Mouse (Mus musculus) kidney, adult 11 months (tissue): Measurements from ENCODE around the gene Eif3g.

Source experiments
- DNase-seq: peaks from one replicate; pipeline ENCODE4 v3.0.0; 2022

Eif3g gene

DNA sequence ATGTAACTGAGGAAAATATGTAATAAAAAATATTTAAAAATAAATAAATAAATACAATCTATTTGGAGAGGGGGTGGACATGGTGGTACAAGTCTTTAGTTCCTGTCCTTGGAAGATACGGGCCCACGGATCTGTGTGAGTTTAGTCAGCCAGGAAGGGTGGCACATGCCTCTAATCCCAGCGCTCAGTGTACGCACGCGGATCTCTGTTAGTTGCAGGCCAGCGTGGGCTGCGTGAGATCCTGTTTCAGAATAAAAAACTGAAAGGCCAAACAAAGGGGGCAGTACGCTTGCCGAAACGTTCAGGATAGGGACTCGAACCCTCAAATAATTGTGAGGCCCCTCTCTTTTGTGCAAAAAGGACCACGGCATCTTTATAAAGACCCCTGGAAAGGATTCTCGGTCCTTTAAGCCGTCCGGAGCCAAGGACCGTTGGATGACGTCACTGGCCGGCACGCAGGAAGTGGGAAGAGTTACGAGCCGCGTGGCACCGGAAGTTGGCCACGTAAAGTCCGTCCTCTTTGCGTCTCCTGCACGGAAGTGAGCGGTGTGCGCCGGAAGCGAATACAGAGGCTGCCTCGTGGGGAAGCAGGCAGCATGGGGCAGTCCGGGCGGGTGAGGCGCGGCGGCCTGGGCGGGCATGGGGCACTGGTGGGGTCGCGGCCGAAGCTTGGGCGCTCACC is 10.6 kb downstream of the Eif3g start, which contains the start of gene Ppan:
TSS of gene Ppan (plus strand) at position 472 of the 682 bp plus-strand sequence.
- peak; percentile 95 for DNase-seq

DNA sequence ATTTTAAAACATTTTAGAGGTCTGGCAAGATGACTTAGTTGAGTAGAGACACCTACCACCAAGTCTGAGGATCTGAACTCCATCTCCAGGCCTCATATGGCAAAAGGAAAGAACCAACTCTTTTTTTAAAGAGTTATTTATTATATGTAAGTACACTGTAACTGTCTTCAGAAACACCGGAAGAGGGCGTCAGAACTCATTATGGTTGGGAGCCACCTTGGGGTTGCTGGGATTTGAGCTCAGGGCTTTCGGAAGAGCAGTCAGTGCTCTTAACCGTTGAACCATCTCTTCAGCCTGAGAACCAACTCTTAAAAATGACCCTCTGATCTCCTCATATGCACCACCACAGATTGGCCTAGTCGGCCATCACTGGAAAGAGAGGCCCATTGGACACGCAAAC is 11.2 kb downstream of the Eif3g start:
- no peak for DNase-seq

DNA sequence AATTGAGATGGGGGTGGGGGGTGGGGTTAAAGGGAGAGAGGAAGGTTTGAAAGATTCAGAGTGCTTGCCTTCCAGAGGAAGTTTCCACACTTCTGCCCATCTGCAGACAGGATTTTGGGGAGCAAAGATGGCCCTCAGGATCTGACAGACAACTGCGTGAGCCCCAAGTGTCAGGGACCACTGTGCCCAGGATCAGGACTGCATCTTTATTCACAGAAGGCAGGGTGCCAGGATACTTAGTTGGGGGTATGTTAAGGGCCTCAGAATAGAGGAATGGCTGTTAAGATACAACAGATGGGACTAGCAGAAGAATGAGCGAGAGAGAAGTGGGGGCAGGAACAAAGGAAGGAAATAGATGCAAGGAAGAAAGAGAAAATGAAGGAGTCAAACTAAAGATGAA is 11.9 kb downstream of the Eif3g start:
- DNase-seq: no peak

GRCm38 (mm10) chr9:20879097-20879792 is 19.2 kb downstream of the Eif3g start, which contains the start of gene Angptl6:
Gene Angptl6, minus strand, starts transcription at chr9:20879727.
- DNase-seq: no peak

- DNase-seq: no peak
Measured at GRCm38 (mm10) chr9:20878710-20879065, 19.7 kb downstream of the Eif3g start.

- DNase-seq: peak; percentile 100
Measured at GRCm38 (mm10) chr9:20878041-20878709, 20.2 kb downstream of the Eif3g start.

DNA sequence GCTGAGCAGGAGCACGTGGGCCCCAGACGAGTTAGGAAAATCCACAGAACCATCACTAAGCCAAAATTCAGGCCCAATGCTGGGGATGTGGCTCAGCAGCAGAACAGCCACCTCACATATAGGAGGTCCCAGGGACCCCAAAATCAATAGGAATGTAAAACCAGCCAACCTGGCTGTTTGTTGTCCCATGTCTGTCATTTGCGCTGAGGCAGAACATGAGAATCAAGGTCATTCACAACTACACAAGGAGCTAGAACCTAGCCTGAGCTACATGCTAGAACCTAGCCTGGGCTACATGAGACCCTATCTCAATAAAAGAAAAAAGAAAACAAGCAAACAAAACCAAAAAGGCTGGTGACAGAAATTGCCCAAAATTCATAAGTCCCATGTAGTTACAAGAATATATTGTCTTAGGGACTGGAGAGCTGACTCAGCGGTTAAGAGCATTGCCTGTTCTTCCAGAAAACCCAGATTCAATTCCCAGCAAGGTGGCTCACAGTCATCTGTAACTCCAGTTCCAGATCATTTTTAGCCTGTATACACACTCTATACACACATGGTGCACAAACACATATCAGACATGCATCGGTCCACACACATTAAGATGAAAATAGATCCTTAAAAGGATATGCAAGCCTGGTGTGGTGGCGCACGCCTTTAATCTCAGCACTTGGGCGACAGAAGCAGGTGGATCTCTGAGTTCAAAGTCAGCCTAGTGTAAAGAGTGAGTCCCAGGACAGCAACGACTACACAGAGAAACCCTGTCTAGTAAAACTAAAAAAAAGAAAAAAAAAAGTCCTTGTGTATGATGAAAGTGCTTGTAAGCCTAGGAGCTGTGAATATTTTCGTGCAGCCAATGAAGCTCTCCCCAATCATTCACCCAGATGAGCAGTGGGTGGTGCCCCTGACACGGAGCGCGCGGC is 21.0 kb downstream of the Eif3g start:
- no peak for DNase-seq

GRCm38 (mm10) chr9:20876318-20877117 is 21.9 kb downstream of the Eif3g start:
- DNase-seq: no peak

DNA sequence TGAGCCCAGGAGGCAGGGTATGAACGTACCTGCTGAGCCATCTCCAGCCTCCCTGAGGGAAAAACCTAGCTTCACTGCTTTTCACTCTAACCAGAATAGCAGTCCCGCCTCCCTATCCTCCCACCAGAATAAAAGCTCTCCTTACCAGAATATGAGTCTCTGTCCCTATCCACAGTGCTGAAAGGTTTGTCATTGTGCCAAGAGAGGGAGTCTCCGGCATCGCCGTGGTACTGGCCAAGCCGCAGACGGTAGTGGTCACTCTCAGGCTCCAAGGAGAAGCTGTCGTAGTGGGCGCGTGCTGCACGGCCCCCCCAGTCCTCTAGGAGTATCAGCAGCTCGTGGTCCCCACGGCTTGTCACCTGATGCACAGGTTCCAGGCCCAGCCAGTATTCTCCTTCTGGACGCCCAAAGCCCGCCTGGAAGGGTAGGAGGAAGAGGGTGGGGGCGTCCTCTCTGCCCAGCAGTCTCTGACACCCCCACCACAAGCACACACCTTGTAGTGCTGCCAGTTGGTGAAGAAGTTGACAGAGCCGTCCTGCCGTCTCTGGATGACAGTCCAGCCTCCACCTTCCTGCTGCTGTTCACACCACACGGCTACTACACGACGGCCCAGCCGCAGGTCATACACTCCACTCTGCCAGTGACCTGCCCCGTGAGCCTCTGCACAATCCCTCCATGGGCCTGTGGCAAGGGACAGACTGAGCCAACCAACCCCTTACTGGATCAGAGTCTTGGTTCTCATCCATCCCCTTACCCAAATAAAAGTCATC is 23.2 kb downstream of the Eif3g start:
- DNase-seq: no peak

DNA sequence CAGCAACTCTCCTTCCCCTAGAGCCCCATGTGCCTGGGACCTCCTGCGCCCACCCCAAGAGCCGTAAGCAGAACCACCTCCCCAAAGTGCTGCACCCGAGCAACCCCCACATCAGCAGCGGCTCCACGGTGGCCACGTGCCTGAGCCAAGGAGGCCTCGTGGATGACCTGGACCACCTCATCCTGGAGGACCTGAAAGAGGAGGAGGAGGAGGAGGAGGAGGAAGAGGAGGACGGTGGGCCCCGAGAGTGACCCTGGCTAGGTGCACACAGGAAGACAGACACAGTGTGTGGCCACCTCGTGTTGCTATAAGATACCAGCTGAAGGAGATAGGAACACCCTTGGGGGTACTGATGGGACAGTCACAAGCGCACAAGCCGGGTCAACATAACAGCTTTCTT is 24.9 kb downstream of the Eif3g start:
- DNase-seq: no peak

DNA sequence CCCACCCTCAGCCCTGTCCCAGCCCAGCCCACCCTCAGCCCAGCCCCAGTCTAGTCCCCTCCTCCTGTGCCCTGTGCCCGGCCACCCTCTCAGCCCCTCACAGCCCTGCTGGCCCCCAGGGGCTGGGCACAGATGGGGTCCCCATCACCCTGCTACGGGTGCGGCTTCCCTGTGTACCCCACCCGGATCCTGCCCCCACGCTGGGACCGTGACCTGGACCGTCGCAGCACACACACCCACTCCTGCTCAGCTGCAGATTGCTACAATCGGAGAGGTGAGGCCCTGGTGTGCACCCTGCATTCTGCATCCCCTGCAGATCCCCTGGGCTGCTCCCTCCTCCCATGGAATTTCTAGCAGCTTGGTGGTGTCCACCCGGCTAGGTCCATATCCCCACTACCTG is 25.4 kb downstream of the Eif3g start:
- no peak for DNase-seq

GRCm38 (mm10) chr9:20870211-20871173 is 27.9 kb downstream of the Eif3g start:
- no peak for DNase-seq

GRCm38 (mm10) chr9:20869246-20869645 is 29.2 kb downstream of the Eif3g start:
- no peak for DNase-seq

GRCm38 (mm10) chr9:20868448-20869001 is 29.9 kb downstream of the Eif3g start, which contains the start of gene A230050P20Rik:
Gene A230050P20Rik, plus strand, starts transcription at chr9:20868642.
- DNase-seq: peak; percentile 35

DNA sequence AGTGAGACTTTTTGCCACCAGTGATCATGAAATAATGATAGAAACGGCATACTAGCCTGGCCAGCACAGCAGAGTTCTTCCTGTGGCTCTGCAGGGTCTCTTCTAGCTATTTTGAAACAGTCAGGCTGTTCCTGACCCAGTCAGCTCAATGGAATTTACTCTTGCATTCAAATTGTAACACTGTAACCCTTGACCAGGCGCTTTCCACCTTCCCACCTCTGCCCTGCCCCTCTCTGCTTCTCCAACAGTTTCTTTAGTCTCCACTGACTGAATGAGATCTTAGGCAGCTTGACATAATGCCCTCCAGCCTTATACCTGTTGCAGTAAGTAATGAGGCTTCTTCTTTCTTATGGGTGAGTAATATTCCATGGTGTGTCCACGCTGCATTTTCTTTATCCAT is 31.5 kb downstream of the Eif3g start:
- DNase-seq: no peak

GRCm38 (mm10) chr9:20862225-20862624 is 36.2 kb downstream of the Eif3g start:
- DNase-seq: no peak

DNA sequence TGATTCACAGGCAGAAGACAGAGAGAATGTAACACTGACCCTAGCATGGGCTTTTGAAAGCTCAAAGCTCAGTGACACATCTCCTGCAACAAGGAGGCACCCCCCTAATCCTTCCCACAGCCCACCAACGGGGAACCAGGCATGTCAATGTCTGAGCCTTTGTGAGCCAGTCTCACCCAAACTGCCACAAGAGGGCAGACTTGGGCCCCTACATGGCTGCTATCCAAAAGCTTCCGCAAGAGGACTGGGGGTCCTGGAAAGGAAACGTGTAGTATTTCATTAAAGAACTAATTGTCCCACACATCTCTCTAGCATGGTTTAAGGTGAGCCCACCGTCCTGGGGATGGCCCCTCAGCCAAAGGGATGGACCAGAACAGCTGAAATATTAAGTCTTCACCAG is 36.6 kb downstream of the Eif3g start:
- no peak for DNase-seq

- no peak for DNase-seq
Measured at GRCm38 (mm10) chr9:20859926-20860325, 38.5 kb downstream of the Eif3g start.

GRCm38 (mm10) chr9:20857131-20857530 is 41.3 kb downstream of the Eif3g start:
- peak; percentile 27 for DNase-seq

- DNase-seq: no peak
Measured at GRCm38 (mm10) chr9:20850179-20850578, 48.2 kb downstream of the Eif3g start.
